Mouse (Mus musculus): ENCODE results near the gene Brca1. TPM values are rescaled to one million over a fixed set of nuclear protein-coding genes. Genes with fewer than 3 reads are reported as not detected.
"Not testable (repeated sequence)": the region's sequence is repeated elsewhere in the genome, so short reads cannot be mapped to it uniquely, and the experiment has no call there.

Brca1 gene
- polyA plus RNA-seq, 1 experiment: 1.3 TPM

GRCm38 (mm10) chr11:101457631-101458030, 94.1 kb downstream of the Brca1 start:
- no peak for DNase-seq (ENCODE audit: low read depth, low spot score)
- WGBS: 95% methylated on average over 9 of the region's 9 CpGs

- 33% methylated on average over 7 of the region's 7 CpGs for WGBS
- no peak for DNase-seq (ENCODE audit: low read depth, low spot score)
These were observed 96.1 kb downstream of the Brca1 start for GRCm38 (mm10) chr11:101455627-101456026.

- no peak for DNase-seq (ENCODE audit: low read depth, low spot score)
- WGBS: 35% methylated on average over 6 of the region's 6 CpGs
These were observed 97.1 kb downstream of the Brca1 start for GRCm38 (mm10) chr11:101454702-101455101.

GRCm38 (mm10) chr11:101452093-101452774, 99.5 kb downstream of the Brca1 start:
- DNase-seq (ENCODE audit: low read depth, low spot score): no peak
- 35% methylated on average over 10 of the region's 10 CpGs for WGBS

- WGBS: 87% methylated on average over 10 of the region's 10 CpGs
- no peak for DNase-seq (ENCODE audit: low read depth, low spot score)
These were observed 100.2 kb downstream of the Brca1 start for GRCm38 (mm10) chr11:101451536-101451935.

- DNase-seq (ENCODE audit: low read depth, low spot score): no peak
- 78% methylated on average over 3 of the region's 3 CpGs for WGBS
These were observed 101.4 kb downstream of the Brca1 start for GRCm38 (mm10) chr11:101450394-101450793.

- 62% methylated on average over 4 of the region's 4 CpGs for WGBS
- not testable (repeated sequence) for DNase-seq (ENCODE audit: low read depth, low spot score)
These were observed 102.2 kb downstream of the Brca1 start for GRCm38 (mm10) chr11:101449596-101449995.

- no peak for DNase-seq (ENCODE audit: low read depth, low spot score)
- WGBS: 10% methylated on average over 4 of the region's 4 CpGs
These were observed 102.9 kb downstream of the Brca1 start for GRCm38 (mm10) chr11:101448899-101449298.

GRCm38 (mm10) chr11:101448274-101448746, 103.4 kb downstream of the Brca1 start, which contains the start of gene Ifi35:
Ifi35 (plus strand) TSS chr11:101448407.
- DNase-seq (ENCODE audit: low read depth, low spot score): peak; percentile 97
- under 1% methylated on average over 10 of the region's 10 CpGs for WGBS

GRCm38 (mm10) chr11:101447786-101448185, 104.0 kb downstream of the Brca1 start:
- 59% methylated on average over 5 of the region's 5 CpGs for WGBS
- DNase-seq (ENCODE audit: low read depth, low spot score): no peak

- WGBS: 86% methylated on average over 8 of the region's 8 CpGs
These were observed 104.9 kb downstream of the Brca1 start for GRCm38 (mm10) chr11:101446860-101447259.

GRCm38 (mm10) chr11:101446319-101446718, 105.4 kb downstream of the Brca1 start:
- DNase-seq (ENCODE audit: low read depth, low spot score): no peak
- WGBS: 86% methylated on average over 1 of the region's 1 CpGs

More at GRCm38 (mm10) chr11:101446860-101447259, 104.9 kb downstream of the Brca1 start:
- DNase-seq (ENCODE audit: low read depth, low spot score): not testable (repeated sequence)

GRCm38 (mm10) chr11:101442760-101443159, 109.0 kb downstream of the Brca1 start:
- DNase-seq (ENCODE audit: low read depth, low spot score): no peak

GRCm38 (mm10) chr11:101442127-101442693, 109.5 kb downstream of the Brca1 start, which contains the start of gene Rpl27:
Rpl27 (plus strand) TSS chr11:101442298.
- peak; percentile 98 for DNase-seq (ENCODE audit: low read depth, low spot score)
- under 1% methylated on average over 42 of the region's 42 CpGs for WGBS

More at GRCm38 (mm10) chr11:101442760-101443159, 109.0 kb downstream of the Brca1 start:
- WGBS: under 1% methylated on average over 14 of the region's 14 CpGs

- 31% methylated on average over 14 of the region's 15 CpGs for WGBS
- DNase-seq (ENCODE audit: low read depth, low spot score): not testable (repeated sequence)
These were observed 110.2 kb downstream of the Brca1 start for GRCm38 (mm10) chr11:101441450-101442126.

Other genes with a start within 250 kb of the Brca1 start
- 59.8 and 107 TPM in 2 replicates for gene Becn1, start 249.7 kb downstream of the Brca1 start, polyA plus RNA-seq (2012; rRNA removed)
- gene Psme3, start 235.7 kb downstream of the Brca1 start, polyA plus RNA-seq (2012; rRNA removed): 52.4 and 56.6 TPM in 2 replicates
- gene Aoc2, start 226.9 kb downstream of the Brca1 start, polyA plus RNA-seq (2012; rRNA removed): 4.3 and 6.9 TPM in 2 replicates
- 10.9 and 16.1 TPM in 2 replicates for gene Aoc3, start 221.3 kb downstream of the Brca1 start, polyA plus RNA-seq (2012; rRNA removed)
- 5.1 and 20.6 TPM in 2 replicates for gene G6pc, start 184.4 kb downstream of the Brca1 start, polyA plus RNA-seq (2012; rRNA removed)
- gene Aarsd1, start 134.3 kb downstream of the Brca1 start, polyA plus RNA-seq (2012; rRNA removed): 17.0 and 17.9 TPM in 2 replicates
- 0.32 and 0.41 TPM in 2 replicates for gene Gm27029, start 127.2 kb downstream of the Brca1 start, polyA plus RNA-seq (2012; rRNA removed)
- gene Rundc1, start 126.9 kb downstream of the Brca1 start, polyA plus RNA-seq (2012; rRNA removed): 19.7 and 23.6 TPM in 2 replicates
- gene Ptges3l, start 126.6 kb downstream of the Brca1 start, polyA plus RNA-seq (2012; rRNA removed): 1.8 and 3.2 TPM in 2 replicates
- 386 and 502 TPM in 2 replicates for gene Rpl27, start 109.7 kb downstream of the Brca1 start, polyA plus RNA-seq (2012; rRNA removed)
- gene Ifi35, start 103.5 kb downstream of the Brca1 start, polyA plus RNA-seq (2012; rRNA removed): 96.2 and 146 TPM in 2 replicates
- gene Rnd2, start 87.0 kb downstream of the Brca1 start, polyA plus RNA-seq (2012; rRNA removed): 13.4 and 20.2 TPM in 2 replicates
- gene Vat1, start 85.7 kb downstream of the Brca1 start, polyA plus RNA-seq (2012; rRNA removed): 90.6 and 140 TPM in 2 replicates
- gene Nbr1, start 194 bp upstream of the Brca1 start, polyA plus RNA-seq (2012; rRNA removed): 58.9 and 105 TPM in 2 replicates
- 112 and 164 TPM in 2 replicates for gene Tmem106a, start 30.3 kb upstream of the Brca1 start, polyA plus RNA-seq (2012; rRNA removed)
- not detected in 2 replicates for gene Gm11634, start 47.3 kb upstream of the Brca1 start, polyA plus RNA-seq (2012; rRNA removed)
- gene Rdm1, start 75.2 kb upstream of the Brca1 start, polyA plus RNA-seq (2012; rRNA removed): 26.1 and 26.7 TPM in 2 replicates
- 26.3 and 36.9 TPM in 2 replicates for gene Arl4d, start 113.6 kb upstream of the Brca1 start, polyA plus RNA-seq (2012; rRNA removed)
- gene Dhx8, start 181.0 kb upstream of the Brca1 start, polyA plus RNA-seq (2012; rRNA removed): 12.0 and 13.0 TPM in 2 replicates
- gene Etv4, start 233.4 kb upstream of the Brca1 start, polyA plus RNA-seq (2012; rRNA removed): 1.3 and 1.8 TPM in 2 replicates

All from large intestine, adult 2 months (tissue).